Mouse (Mus musculus) thymus, postnatal 36 days (tissue): ENCODE results near the gene Tdp1.
A peak's percentile ranks its signal among the peaks of the same experiment; 100 is the strongest.

Experiments used
- DNase-seq, 2 experiments: peaks; one replicate each; pipeline ENCODE4 v3.0.0; 2022; ENCODE audit warnings: mixed read lengths in 2 of 2

Tdp1 gene

DNA sequence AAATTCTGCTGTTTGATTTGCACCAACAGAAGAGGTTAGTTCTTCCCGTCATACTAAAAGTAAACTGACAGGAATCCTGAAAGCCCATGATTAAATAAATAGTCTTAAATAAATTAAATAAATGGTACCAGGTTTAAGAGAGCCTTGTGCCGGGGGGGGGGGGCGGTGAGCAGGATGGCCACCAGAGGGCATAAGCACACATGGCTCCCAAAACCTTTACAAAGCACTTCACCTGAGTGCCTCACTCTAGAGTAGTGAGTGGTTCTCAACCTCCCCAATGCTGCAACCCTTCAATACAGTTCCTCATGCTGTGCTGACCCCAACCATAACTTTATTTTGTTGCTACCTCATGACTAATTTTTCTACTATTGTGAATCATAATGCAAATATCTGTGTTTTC lies 15.7 kb downstream of the Tdp1 start:
- DNase-seq = no peak

DNA sequence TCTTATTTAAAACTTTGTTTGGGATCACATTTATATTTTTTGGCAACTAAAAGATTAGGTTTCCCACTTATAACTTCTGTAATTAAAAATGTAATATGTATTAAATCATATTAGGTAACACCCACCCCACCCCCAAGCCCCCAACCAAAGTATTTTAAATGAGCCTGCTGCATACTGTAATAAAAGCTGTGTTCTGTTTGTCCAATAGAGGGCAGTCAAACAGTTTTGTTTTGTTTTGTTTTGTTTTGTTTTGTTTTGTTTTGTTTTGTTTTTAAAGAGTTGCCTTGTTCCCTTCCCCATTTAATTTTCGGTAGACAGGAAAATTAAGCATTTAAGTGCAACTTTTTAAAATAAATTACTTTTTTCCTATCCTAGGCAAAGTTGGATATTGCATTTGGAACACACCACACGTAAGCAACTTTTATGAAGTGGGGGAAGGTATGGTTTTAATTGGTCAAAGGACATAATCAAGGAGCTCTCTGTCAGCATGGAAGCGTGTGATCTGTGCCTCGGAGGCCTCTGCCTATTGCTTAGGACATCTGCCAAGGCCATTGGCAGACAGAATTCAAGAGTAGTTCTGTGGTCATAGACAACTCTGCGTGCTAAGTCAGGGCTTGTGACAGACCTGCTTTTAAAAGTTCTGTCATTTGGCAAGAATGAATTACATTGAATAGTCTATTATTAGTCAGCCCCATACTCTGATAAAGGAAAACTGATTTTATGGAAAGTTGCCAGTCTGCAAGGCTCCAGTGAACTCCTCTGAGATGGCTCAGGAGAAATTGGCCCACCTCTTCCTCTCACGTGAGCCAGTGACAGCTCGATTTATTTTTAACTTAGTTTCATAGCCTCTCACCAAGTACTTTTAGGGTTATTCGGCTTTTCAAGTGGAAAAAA lies 17.9 kb downstream of the Tdp1 start:
- no peak for DNase-seq

DNA sequence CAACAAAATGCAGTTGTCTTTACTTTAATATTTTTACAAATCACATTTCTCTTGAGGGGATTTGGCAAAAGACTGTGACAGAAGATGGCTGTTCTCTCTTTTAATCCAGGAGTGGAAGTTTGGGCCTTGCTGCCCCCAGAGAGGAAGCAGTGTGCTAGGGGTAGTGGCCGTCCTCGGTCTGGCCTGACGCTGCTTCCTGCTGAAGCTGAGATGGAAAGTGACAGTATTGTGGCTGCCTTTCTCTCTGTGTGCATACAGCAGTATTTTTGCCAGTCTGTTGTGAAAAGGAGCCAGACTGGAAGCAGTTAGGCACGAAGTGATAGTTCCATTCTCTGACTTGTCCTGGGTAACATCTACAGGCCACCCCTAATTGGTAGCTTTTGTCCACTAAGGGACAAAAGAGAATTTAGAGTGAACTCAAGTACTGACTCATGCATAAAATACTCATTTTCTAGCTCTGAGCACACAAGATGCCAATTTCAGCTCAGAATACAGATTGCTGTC lies 18.6 kb downstream of the Tdp1 start:
- no peak for DNase-seq

DNA sequence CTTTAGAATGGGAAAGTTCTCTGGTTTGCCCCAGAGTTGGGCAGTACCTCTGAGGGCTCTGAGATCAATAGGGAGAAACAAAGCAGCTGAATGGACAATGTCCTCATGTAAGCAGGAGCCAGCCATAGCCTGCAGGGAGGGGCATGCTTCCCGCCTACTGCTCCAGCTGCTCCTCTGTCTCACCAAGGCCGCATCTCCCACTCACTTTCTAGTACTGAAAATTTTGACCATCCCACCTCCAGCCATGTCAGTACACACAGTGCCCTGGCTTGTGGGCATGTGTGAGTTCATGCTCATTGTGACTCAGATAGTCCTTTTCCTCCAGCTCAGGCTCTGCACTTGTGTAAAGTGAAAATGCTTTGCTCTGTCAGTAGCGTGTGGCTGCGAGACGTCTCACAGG lies 20.2 kb downstream of the Tdp1 start:
- no peak for DNase-seq

- DNase-seq = no peak
Observed at GRCm38 (mm10) chr12:99911466-99911865, 27.1 kb downstream of the Tdp1 start.

DNA sequence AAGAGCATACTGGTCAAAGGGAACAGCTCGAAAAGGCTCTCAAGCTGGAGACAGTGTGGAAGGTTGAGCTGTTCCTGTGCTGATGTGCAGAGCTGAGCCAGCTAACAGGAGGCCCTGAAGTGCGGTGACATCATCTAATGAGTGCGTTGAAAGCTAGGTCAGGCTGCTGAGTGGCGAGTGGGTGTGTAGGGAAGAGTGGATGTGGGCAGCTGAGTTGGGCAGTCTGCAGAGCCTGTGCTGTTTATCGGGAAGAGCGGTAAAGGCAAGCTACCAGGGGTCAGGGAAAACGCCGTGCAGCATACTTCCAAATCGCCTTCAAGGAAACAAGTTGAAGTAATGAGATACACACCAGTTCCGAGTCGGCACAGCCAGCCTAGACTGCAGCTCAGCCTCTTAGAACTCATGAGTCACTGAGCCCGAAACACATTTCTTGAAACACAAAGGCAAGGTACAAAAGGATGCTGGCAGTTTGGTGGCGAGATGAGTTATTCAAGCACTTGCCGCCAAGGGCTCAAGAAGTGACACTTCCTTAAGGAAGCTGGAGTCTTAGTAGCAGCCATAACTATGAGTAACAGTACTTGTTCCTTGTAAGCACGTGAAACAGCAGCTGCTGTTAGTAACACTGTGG lies 33.6 kb downstream of the Tdp1 start:
- DNase-seq = no peak

GRCm38 (mm10) chr12:99919636-99920035 lies 35.3 kb downstream of the Tdp1 start:
- no peak for DNase-seq

GRCm38 (mm10) chr12:99921045-99921444 lies 36.7 kb downstream of the Tdp1 start:
- peak; percentile 7 to 11 for DNase-seq

- no peak for DNase-seq
Observed at GRCm38 (mm10) chr12:99923131-99923606, 38.9 kb downstream of the Tdp1 start.

GRCm38 (mm10) chr12:99923703-99924102 lies 39.4 kb downstream of the Tdp1 start:
- no peak for DNase-seq

DNA sequence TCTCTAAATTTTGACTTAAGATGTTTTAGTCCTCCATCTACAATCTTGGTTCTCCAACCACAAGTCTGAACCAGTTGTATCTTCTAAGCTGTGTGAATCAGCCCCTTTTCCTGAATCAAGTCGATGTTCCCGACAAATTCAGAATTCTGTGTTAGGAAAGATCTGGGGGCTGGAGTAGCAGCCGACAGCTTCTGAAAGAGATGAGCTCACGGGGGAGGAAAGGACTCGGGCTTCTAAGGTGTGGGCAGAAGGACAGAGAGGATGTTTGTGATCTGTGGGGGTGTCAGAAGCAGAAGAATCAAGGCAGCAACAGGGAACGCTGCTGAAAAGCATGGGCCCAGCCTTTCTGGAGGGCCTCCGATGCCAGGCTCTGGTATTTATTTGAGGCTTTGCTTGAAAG lies 44.0 kb downstream of the Tdp1 start:
- DNase-seq = no peak

DNA sequence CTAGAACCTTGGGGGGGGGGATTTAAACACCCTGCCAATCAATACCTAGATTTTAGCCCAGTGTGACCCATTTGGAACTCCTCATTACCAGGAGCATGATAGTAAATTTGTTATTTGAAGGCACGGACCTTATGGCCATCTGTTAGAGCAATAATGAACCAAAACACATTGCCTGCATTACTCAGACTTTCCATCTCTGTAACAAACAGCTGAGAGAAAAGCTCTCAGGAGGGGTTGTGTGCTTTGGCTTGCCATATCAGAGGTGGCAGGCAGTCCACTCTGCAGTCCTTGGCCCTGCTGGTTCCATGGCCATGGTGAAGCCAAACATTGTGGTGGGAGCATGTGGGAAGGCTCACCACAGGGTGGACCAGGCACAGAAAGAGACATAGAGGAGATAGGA lies 44.8 kb downstream of the Tdp1 start:
- DNase-seq = no peak

DNA sequence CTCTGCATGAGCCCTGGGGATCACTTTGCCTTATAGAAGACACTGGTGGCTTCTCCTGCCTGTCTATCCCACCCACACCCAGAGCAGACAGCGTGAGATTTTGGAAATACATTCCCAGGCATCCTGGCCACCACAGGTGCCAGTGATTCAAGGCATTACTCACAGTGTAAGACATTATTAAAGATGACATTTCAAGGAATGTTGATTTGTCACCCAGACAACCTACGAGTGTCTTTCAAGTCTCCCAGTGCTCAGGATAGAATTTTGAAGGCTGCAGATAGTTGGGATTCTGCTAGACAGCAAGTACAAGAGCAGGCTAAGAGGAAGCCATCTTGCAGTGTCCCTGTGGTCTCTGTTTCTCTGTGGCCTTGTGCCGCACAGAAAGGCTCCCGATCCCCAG lies 47.9 kb downstream of the Tdp1 start:
- DNase-seq = no peak

- no peak for DNase-seq
Observed at GRCm38 (mm10) chr12:99933630-99934029, 49.3 kb downstream of the Tdp1 start.

GRCm38 (mm10) chr12:99935403-99935802 lies 51.1 kb downstream of the Tdp1 start:
- no peak for DNase-seq

GRCm38 (mm10) chr12:99938476-99938875 lies 54.2 kb downstream of the Tdp1 start:
- DNase-seq = no peak

- no peak for DNase-seq
Observed at GRCm38 (mm10) chr12:99939179-99939578, 54.9 kb downstream of the Tdp1 start.

DNA sequence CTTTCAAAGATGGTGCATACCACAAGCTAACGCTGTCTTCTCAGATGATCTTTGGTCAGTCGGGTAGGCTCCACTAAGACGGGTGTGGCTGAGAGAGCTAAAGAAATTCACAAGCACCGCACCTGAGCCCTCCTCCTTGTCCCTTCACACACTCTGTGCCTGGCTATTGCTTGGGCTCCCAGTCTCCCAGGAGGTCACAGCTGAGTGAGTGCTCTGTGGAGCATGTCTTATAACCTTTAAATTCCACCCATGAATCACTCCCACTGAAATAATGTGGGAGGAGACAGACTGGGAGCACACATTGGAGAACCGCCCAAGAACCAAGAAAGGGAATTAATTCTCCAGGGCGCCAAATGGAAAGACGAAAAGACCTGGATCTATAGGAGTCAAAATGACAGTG lies 56.4 kb downstream of the Tdp1 start:
- DNase-seq = no peak

DNA sequence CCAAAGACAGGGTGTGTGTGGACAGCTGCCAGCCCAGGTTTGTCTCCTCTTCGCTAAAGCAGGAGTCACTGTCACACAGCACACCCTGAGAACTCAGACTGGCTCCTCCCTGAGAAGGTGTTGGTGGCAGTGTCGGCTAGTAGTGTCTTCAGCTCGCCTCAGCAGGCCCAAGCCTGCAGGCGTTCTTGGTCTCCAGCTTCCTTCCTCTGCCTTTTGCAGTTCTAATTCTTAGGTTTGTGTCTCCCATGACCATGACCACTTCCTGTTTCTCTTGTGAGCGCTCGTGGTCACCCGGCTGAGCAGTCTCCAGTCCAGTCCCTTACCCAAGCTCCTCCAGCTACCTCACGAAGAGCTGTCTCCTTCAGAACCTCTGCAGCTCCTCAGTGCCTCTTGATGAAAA lies 58.1 kb downstream of the Tdp1 start:
- DNase-seq = no peak

DNA sequence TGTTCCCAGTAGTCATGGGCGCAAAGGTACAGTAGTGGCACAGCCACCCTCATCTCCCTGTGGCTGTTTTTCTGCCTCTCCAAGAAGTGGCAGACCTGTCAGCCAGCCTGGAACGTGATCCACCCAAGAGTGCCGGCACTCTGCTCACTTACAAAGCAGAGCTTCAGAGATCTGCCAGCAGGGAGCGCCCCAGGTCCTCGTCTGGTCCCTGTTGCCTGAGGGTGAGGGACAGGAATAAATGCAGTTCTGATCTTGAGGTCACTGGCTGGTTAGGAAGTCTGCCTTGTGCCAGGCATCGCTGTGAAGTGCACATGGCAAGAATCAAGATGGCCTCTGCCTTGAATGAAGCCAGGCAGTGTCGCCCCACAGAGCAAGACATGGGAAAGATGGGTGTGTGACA lies 68.6 kb downstream of the Tdp1 start:
- DNase-seq = peak; percentile 22 to 23

DNA sequence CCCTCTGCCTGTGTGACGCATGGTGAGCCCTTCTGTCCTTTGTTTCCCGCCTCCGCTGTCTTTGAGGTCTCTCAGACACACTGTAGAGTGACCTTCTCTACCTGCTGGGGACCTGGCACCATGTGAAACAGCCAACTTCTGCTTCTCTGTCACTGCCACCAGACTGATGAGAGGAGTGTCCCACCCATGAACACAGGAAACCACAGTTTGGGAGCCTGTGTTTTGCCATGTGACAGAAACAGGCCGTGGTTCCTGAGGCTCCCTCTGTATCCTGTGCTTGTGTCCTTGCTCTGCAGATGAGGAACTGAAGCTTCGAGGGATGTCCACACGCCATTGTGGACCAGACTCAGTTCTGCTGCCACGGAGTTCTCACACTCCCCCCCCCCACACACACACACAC lies 72.1 kb downstream of the Tdp1 start:
- no peak for DNase-seq

DNA sequence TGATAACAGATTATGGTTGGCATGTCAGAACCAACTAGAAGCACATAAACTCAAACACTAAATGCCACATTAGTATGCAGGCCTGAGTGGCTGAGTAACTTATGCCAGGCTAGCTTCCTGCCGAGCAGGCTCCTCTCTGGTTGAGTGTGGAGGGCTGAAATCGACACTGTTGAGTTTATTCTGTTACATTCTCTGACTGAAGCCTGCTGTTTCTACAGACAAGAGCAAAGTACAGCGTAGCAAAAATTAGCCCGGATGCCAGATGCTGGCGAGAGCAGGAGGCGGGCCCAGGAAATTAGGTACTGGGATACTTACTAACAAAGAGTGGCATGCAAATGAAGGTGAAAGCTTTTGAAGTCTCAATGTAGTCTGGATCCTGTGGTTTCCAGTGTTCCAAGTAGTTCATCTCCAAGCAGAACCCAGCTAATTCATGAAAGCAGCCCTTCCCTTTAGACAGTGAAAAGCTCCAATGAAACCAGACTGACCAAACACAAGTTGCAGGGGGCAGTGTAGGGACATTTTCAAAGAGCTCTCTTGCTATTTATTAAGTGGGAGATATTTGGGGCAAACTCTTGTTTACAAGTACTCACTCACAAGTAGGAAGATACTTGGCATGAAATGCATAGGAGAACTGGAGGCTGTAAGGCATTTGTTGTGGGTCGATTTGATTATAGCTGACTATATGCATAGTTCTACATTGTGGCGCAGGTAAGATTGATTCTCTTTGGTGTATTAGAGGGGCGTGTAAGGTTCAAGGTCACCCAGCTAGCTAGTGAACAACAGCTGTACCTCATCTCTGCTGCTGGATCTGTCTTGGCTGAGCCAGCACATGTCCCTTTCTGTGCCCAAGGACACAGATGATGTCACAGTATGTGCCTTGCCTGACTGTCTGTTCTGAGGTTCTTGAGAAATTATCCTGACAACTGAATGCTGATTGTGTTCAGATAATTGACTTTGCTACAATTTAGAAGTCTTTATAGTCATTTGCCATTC lies 74.0 kb downstream of the Tdp1 start:
- no peak for DNase-seq

DNA sequence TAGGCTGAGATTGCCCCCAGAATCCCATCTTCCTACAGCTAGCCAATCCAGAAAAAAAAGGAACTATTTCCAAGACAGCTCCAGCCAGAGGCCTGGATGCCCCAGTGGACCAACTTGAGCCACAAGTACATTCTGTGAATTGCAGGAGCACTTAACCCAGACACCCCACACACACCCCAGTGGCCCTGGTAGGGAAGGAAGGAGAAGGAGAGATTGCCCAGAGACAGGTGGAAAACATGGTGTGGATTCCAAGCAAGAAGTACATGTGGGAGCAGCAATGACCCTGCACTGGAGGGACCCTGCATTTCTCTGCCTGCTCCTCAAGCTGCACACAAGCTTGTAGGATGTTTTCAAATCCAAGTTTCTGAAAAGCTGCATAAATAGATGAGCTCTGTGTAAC lies 75.0 kb downstream of the Tdp1 start:
- no peak for DNase-seq
